Mouse (Mus musculus) limb, embryonic 15.5 days (tissue): ENCODE data around the gene Cenpa. TPM values are rescaled to one million over a fixed set of nuclear protein-coding genes. Genes with fewer than 3 reads are reported as not detected.
"Not testable (repeated sequence)": the region's sequence is repeated elsewhere in the genome, so short reads cannot be mapped to it uniquely, and the experiment has no call there.

ENCODE experiments used
- ATAC-seq: fragments of 200-750 bp; cut with Nextera tagmentation; 2 replicates; pipeline ENCODE4 v1.8.0; 2017; ENCODE audit warnings: low read depth, moderate TSS enrichment; ENCODE audit not compliant: insufficient number of reproducible peaks, low FRiP score, low TSS enrichment
- H3K27ac ChIP-seq: fragments of 300-500 bp; sonication (generic); 2 replicates; pipeline ENCODE4 v1.5.1; 2015; ENCODE audit warnings: moderate library complexity, mild to moderate bottlenecking, inconsistent platforms
- H3K27me3 ChIP-seq: fragments of 300-500 bp; sonication (generic); 2 replicates; pipeline ENCODE4 v1.6.1; 2015; ENCODE audit warnings: inconsistent platforms
- H3K36me3 ChIP-seq: fragments of 300-500 bp; sonication (generic); 2 replicates; pipeline ENCODE4 v1.6.1; 2015; ENCODE audit warnings: inconsistent platforms
- H3K4me1 ChIP-seq: fragments of 300-500 bp; sonication (generic); 2 replicates; pipeline ENCODE4 v1.6.1; 2015; ENCODE audit warnings: inconsistent platforms
- H3K4me2 ChIP-seq: fragments of 300-500 bp; sonication (generic); 2 replicates; pipeline ENCODE4 v1.6.1; 2015; ENCODE audit warnings: mild to moderate bottlenecking, inconsistent platforms
- H3K4me3 ChIP-seq: fragments of 300-500 bp; sonication (generic); 2 replicates; pipeline ENCODE4 v1.5.1; 2015; ENCODE audit warnings: mild to moderate bottlenecking, inconsistent platforms
- H3K9ac ChIP-seq: fragments of 300-500 bp; sonication (generic); 2 replicates; pipeline ENCODE4 v1.6.1; 2015; ENCODE audit warnings: inconsistent platforms
- H3K9me3 ChIP-seq: fragments of 300-500 bp; sonication (generic); 2 replicates; pipeline ENCODE4 v1.6.1; 2016; ENCODE audit warnings: inconsistent platforms
- WGBS: fragments of 180-500 bp; shearing (Covaris S2); methylation state at CpG from one replicate; pipeline ENCODE4 v1.1.7; 2015; 5-methylcytosine and 5-hydroxymethylcytosine counted together
- polyA plus RNA-seq: library from polyadenylated mRNA; unstranded; fragments of >200 nt; fragmentation: Nextera tagmentation; extraction: Ambion mirVana; gene quantifications from 2 replicates; pipeline ENCODE4 v1.2.1, GENCODE M21; 2015

Gene Cenpa
- polyA plus RNA-seq, 1 experiment from 2014 or later, result 217 TPM

DNA sequence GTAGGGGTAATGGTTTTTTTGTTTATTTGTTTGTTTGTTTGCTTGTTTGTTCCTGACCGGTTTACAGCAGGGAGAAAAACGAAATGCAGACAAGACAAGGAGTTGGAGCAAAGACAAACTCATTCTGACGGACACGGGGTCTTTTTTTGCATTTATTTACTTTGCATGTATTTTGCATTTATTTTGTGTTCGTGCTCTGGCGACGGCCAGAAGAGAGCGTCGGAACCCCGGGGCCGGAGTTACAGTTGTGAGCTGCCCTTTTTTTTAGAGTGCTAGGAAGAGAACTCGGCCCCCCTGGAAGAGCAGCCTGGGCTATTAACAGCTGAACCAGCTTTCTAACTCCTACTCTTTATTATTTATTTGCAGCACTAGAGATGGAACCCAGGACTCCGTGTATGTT is 638 bp downstream of the Cenpa start:
- peak overlapping the region; percentile 50 for H3K9ac ChIP-seq
- no peaks in the 10 kb centered on the region for H3K9me3 ChIP-seq
- ATAC-seq, result no peak
- H3K4me1 ChIP-seq, result peaks cover 19% of the 10 kb centered on the region
- peak overlapping the region; percentile 74 for H3K4me3 ChIP-seq
- H3K27me3 ChIP-seq, result no peaks in the 10 kb centered on the region
- H3K4me2 ChIP-seq, result peak overlapping the region; percentile 72
- under 1% methylated on average over 13 of the region's 13 CpGs for WGBS
- peak overlapping the region; percentile 59; the same call in 1 of the 2 replicates for H3K27ac ChIP-seq
- H3K36me3 ChIP-seq, result peaks cover 14% of the 10 kb centered on the region

DNA sequence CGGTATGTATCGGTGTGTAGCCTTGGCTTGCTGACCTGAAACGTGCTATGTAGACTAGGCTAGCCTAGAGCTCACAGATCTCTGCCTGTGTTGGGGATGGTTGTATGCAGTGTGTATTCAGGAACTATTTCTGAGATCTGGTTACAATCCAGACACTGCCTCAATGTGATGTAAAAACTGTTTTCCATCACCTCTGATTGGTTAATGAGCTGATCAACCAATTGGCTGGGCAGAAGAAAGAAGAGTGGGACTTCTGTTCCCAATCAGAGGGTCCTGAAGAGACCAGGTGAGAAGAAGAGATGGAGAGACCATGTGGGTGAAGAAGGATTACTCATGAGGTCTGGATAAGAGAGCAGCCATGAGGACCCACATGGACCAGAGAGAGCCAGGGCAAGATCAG is 1.1 kb downstream of the Cenpa start:
- Histone ChIP-seq H3K27me3 (no peaks in the 10 kb centered on the region), H3K9me3 (no peaks in the 10 kb centered on the region), H3K36me3 (peaks cover 19% of the 10 kb centered on the region), H3K4me2 (peak overlapping the region; percentile 72), H3K4me1 (peaks cover 19% of the 10 kb centered on the region), H3K4me3 (peak overlapping the region; percentile 74), H3K9ac (peak overlapping the region; percentile 50; the same call in 1 of the 2 replicates), H3K27ac (no peak overlapping the region)
- no peak for ATAC-seq
- WGBS, result 5% methylated on average over 3 of the region's 3 CpGs

DNA sequence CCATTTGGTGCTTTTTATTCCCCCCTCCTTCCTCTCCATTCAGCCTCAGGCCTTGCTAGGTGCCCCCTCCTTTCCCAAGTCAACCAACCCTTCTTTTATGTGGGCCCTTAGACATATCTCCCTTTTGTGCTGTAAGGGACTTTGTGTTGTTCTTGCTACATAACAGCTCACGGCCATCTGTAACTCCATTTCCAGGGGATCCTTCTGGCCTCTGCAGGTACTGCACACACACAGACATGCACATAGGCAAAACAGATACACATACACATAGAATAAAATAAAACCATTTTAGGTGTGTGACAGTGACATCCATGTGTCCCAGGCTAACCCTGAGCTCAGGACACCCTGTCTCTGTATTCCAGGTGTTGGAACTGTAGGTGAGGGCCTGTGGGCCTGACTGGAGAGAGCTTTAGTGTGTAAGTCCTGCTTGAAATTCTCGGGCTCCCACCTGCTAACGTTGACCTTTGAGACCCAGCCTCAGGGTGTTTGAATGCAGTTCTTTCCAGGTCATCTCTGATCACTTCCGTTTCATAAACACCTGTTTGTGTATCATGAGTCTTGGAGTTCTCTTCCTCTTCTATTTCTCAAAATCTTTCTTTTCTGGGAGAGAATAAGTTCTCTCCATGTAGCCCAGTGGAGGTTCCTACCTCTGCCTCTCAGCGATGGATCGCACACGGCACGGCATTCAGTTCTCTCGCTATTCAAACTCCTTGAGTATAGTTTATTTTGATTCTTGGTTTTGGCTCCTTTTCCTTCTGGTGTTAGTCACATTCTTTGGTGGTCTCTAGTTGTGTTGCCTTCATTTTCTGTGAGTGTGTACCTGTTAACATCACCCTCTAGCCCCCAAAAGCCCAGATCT is 2.3 kb downstream of the Cenpa start:
- ATAC-seq, result no peak
- H3K4me3 ChIP-seq, result no peak overlapping the region
- 87% methylated on average over 9 of the region's 9 CpGs for WGBS
- H3K27ac ChIP-seq, result no peak overlapping the region
- H3K4me2 ChIP-seq, result no peak overlapping the region
- no peaks in the 10 kb centered on the region for H3K9me3 ChIP-seq
- H3K36me3 ChIP-seq, result peaks cover 31% of the 10 kb centered on the region
- H3K27me3 ChIP-seq, result no peaks in the 10 kb centered on the region
- no peak overlapping the region for H3K9ac ChIP-seq
- peaks cover 19% of the 10 kb centered on the region for H3K4me1 ChIP-seq

DNA sequence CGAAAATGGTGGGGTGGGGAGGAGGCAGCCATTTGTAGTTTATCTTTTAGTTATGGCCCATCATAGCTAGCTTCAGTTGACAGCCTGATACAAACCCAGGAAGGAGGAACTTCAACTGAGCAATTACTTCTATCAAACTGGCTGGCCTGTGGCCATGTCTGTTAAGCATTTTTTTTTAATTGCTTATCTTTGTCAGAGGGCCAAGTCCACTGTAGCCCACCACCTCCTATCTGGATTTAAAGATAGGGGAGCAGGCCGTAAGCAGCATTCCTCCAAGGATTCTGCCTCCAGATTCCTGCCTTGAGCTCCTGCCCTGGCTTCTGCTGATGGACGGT is 2.9 kb downstream of the Cenpa start:
- Histone ChIP-seq H3K9me3 (no peaks in the 10 kb centered on the region), H3K4me3 (no peak overlapping the region), H3K4me2 (no peak overlapping the region), H3K27me3 (no peaks in the 10 kb centered on the region), H3K36me3 (peaks cover 36% of the 10 kb centered on the region), H3K9ac (no peak overlapping the region), H3K27ac (no peak overlapping the region), H3K4me1 (peaks cover 19% of the 10 kb centered on the region)
- no peak for ATAC-seq
- WGBS, result 90% methylated on average over 3 of the region's 3 CpGs

DNA sequence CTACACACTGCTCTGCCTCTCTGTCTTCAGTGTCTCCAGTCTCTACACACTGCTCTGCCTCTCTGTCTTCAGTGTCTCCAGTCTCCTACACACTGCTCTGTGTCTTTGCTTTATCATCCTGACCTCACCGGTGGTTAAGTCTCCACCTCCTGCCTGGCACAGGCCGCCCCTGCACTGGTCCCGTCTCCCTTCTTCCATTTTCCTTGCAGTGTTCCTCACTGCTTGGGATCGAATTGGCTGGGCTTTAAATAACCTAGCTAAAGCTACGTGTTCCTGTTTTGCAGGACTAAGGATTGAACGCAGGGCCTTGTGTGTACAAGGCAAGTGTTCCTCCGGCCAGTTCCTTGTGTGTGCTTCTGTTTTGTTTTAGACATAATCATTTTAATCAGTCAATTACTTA is 3.5 kb downstream of the Cenpa start:
- ATAC-seq, result no peak
- Histone ChIP-seq H3K4me1 (peaks cover 19% of the 10 kb centered on the region), H3K4me2 (no peak overlapping the region), H3K4me3 (no peak overlapping the region), H3K9me3 (no peaks in the 10 kb centered on the region), H3K27me3 (no peaks in the 10 kb centered on the region), H3K27ac (no peak overlapping the region), H3K9ac (no peak overlapping the region), H3K36me3 (peaks cover 40% of the 10 kb centered on the region)
- WGBS, result 94% methylated on average over 7 of the region's 7 CpGs

DNA sequence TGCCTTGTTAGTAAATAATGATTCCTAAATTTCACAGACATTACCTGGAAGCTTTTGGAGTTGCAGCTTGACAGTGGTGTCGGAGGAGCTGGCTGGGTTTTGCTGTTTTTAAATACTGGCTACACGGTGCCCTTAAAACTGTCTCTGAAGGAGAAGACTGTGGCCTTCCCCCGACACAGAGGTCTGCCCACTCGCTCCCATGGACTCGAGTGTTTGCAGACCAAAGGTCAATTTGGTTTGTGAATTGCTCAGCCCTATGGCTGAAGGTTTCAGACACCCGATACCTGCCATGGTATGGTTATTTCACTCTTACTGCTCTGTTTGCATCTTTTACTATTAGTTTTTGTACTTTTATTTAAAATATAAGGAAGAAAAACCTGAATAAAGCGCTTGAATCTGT is 7.4 kb downstream of the Cenpa start:
- peaks cover 47% of the 10 kb centered on the region for H3K36me3 ChIP-seq
- no peak for ATAC-seq

DNA sequence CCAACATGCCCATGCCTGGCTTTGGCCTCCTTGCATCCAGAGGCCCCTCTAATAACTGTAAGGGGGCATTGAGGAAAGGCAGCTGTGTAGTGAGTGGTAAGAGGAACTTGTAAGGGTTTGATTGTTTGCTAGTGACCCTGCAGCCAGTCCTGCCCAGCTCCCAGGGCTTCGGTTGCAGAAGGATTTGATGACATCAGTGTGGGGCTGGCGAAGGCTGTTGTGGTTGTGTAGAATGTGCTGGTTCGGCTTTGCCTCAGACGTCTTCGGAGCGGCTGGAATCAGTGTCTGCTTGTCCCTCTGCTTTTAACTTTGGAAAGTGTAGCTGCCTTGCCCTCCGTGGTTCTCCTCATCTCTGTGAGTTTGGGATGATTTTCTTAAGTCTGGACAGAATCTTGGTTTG is 10.2 kb downstream of the Cenpa start:
- Histone ChIP-seq H3K4me1 (no peaks in the 10 kb centered on the region), H3K27me3 (no peaks in the 10 kb centered on the region), H3K9me3 (no peaks in the 10 kb centered on the region), H3K4me3 (no peak overlapping the region), H3K4me2 (no peak overlapping the region), H3K36me3 (peaks cover 41% of the 10 kb centered on the region), H3K27ac (no peak overlapping the region), H3K9ac (no peak overlapping the region)
- no peak for ATAC-seq
- 80% methylated on average over 7 of the region's 7 CpGs for WGBS

More for the DNA sequence above, 7.4 kb downstream of the Cenpa start:
- Histone ChIP-seq H3K27ac (no peak overlapping the region), H3K27me3 (no peaks in the 10 kb centered on the region), H3K9ac (no peak overlapping the region), H3K4me3 (no peak overlapping the region), H3K9me3 (no peaks in the 10 kb centered on the region), H3K4me2 (no peak overlapping the region), H3K4me1 (peaks cover under 1% of the 10 kb centered on the region)
- WGBS, result 85% methylated on average over 7 of the region's 7 CpGs

DNA sequence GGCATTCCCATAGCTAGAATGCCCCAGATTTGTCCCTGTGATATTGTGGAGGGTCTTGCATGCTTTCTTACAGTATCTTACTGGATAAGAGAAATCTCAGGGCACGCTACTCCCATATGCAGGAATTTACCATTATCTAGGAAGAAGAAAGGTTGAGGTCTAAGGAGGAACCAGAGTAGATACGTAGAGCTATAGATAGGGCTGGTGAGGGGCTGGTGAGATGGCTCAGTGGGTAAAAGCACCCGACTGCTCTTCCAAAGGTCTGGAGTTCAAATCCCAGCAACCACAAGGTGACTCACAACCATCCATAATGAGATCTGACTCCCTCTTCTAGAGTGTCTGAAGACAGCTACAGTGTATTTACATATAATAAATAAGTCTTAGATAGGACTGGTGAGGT is 11.5 kb downstream of the Cenpa start:
- H3K4me1 ChIP-seq, H3K27me3 ChIP-seq, H3K9ac ChIP-seq, ATAC-seq, H3K27ac ChIP-seq, H3K4me3 ChIP-seq, H3K4me2 ChIP-seq, H3K9me3 ChIP-seq: not testable (repeated sequence)
- H3K36me3 ChIP-seq, result peaks cover 28% of the 10 kb centered on the region
- 93% methylated on average over 3 of the region's 3 CpGs for WGBS

DNA sequence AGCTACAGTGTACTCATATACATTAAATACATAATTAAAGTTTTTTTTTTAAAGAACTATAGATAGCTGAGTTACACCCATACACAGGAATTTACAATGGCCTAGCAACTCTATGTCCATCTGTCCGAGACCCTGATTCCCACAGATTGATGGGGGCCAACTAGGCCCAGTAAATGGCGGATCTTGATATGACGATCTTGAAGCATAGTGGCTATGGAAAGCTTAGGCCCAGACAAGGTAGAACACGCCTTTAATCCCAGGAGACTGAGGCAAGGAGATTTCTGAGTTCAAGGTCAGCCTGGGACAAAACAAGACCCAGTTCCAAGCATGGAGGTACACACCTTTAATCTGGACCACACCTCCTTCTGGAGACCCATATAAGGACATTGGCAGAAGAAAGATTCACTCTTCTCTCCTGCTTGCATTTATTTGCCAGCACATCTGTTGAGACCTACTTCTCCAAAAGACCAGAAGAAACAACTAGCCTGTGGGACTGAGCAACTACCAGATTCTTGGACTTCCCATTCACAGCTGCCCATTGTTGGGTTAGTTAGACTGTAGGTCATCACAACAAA is 12.2 kb downstream of the Cenpa start:
- 94% methylated on average over 4 of the region's 4 CpGs for WGBS
- Histone ChIP-seq H3K27ac (no peak overlapping the region), H3K9me3 (no peaks in the 10 kb centered on the region), H3K4me2 (no peak overlapping the region), H3K27me3 (no peaks in the 10 kb centered on the region), H3K4me1 (no peaks in the 10 kb centered on the region), H3K9ac (no peak overlapping the region), H3K4me3 (no peak overlapping the region), H3K36me3 (peaks cover 21% of the 10 kb centered on the region)
- no peak for ATAC-seq

DNA sequence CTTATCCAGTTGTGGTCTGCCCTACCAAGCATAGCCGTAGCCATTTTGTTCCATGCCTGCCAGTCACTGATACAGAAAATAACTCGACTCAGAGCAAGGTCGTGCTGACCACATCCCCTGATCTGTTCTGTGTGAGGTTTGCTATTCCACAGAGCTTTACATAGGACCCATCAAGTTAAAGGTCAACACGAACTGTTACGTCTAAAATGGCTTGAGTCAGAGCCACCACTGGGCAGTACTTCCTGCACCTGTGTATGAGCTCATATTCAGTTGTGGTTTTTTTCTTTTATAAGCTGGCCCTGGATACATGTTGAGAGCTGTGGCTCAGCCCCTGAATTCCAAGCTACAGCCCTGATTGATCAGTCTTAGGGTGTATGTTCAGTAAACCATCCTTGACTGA is 13.0 kb downstream of the Cenpa start:
- H3K9ac ChIP-seq, result no peak overlapping the region

DNA sequence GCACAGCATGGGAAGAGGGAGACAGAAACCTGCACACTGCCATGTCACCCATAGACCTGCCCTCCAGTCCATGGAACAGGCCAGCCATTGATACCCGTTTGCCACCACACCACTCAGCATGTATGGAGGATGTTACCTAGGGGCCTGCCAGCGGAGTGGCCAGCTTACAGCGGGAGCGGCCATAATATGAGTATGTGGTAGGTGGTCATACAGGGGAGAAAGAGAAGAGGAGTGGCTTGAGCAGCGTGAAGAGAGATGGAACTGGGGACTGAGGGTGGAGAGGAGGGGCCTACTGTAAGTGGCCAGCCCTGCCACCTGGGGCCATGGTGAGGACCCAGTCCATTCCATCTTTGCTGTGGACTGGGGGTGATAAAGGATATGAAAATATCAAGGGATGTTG is 15.4 kb downstream of the Cenpa start:
- no peak for ATAC-seq
- 82% methylated on average over 5 of the region's 5 CpGs for WGBS
- Histone ChIP-seq H3K36me3 (no peaks in the 10 kb centered on the region), H3K4me3 (no peak overlapping the region), H3K9me3 (no peaks in the 10 kb centered on the region), H3K9ac (no peak overlapping the region), H3K4me2 (no peak overlapping the region), H3K4me1 (no peaks in the 10 kb centered on the region), H3K27ac (no peak overlapping the region), H3K27me3 (no peaks in the 10 kb centered on the region)

More for the DNA sequence above, 13.0 kb downstream of the Cenpa start:
- no peak for ATAC-seq
- Histone ChIP-seq H3K27ac (no peak overlapping the region), H3K27me3 (no peaks in the 10 kb centered on the region), H3K36me3 (peaks cover 14% of the 10 kb centered on the region), H3K4me2 (no peak overlapping the region), H3K4me1 (no peaks in the 10 kb centered on the region), H3K4me3 (no peak overlapping the region), H3K9me3 (no peaks in the 10 kb centered on the region)
- 80% methylated on average over 5 of the region's 5 CpGs for WGBS

DNA sequence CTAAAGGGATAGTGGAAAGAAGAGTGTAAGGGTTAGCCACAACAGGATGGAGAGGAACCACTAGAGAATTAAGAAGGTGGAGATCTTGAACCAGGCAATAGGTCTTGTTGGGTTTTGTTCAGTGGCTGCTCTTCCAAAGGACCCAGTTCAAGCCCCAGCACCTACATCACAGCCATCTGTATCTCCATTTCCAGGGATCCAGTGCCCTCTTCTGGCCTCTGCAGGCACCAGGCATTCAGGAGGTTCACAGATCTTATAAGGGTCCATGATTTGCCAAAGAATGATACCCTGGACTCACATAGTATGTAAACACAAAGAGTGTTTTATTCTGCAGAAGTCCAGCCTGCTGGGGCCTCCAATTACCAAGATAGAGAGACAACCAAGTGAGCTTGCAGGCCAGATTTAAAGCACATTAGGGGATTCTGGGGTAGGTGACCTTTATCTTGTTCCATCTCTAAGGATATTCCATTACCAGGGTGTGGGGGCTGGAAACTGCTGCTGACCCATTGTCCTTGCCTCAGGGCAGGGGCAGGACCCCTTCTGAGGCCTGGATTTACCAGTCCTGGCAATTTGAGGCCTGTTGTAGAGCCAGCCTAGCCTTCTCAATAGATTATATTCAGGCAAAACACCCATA is 16.5 kb downstream of the Cenpa start:
- Histone ChIP-seq H3K4me3 (no peak overlapping the region), H3K4me2 (no peak overlapping the region), H3K4me1 (no peaks in the 10 kb centered on the region), H3K9me3 (no peaks in the 10 kb centered on the region), H3K36me3 (no peaks in the 10 kb centered on the region), H3K27ac (no peak overlapping the region), H3K27me3 (no peaks in the 10 kb centered on the region), H3K9ac (no peak overlapping the region)
- ATAC-seq, result no peak
